Mouse (Mus musculus) ES-E14 (cell line): Measurements from ENCODE around the gene Oas1c.
A peak's percentile ranks its signal among the peaks of the same experiment; 100 is the strongest.

Experiments
- CHD2 ChIP-seq: IDR thresholded peaks from 2 replicates; pipeline ENCODE4 v1.6.1; 2014; ENCODE audit warnings: mild to moderate bottlenecking, low read depth, low read length, inconsistent platforms
- MAFK ChIP-seq: IDR thresholded peaks from 2 replicates; pipeline ENCODE4 v1.6.1; 2014; ENCODE audit warnings: mild to moderate bottlenecking, low read depth, low read length, inconsistent platforms; ENCODE audit not compliant: insufficient read depth
- ZC3H11A ChIP-seq: IDR thresholded peaks from 2 replicates; pipeline ENCODE4 v1.6.1; 2012; ENCODE audit warnings: low read depth, mild to moderate bottlenecking, inconsistent platforms, low read length, borderline replicate concordance
- ZNF384 ChIP-seq: IDR thresholded peaks from 2 replicates; pipeline ENCODE4 v1.6.1; 2012; ENCODE audit warnings: low read depth, low read length, inconsistent platforms

DNA sequence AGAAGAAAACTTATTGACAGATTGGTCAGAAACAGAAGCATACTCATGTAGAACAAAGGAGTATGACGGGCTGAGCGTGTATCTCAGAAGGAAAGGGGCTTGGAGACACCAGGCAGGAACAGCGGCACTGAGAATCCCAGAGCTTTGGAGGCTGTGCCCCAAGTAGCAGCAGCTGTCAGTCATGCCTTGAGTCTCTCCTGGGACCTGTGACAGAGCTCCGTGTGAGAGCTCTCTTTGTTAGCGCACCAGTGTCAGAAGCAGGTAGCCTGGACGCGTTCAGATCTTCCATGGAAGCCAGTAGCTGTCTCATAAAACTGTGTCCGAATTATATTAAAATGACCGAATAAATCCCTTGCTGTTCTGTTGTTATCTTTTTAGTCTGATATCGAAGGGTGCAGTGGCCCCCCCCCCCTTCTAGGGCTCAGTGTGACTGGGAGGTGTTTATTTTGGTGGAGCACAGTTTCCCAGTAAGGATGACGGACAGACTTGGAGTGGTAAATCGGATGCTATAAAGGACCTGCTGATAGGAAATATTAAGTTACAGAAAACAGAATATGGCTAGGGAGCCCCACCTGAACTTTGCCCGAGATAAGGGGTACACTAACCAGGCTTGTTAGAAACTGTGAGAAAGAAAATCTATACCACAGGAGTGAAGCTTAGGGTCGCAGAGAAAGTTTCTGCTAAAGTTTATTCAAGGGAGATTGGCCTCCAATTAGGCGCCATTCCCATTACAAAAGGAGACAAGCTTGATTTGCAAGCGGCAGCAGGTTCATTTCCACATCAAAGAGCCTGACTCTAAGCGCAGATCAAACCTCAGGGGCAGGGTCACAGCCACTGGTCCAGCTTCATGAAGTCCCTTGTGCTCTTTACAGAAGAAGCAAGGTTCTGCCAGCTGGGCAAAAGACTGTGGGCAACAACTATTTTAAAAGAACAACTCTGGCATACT is 21.3 kb upstream of the Oas1c start:
- peak; percentile 69 for TF ChIP-seq MAFK
- no peak for TF ChIP-seq ZNF384
- TF ChIP-seq ZC3H11A, result no peak
- TF ChIP-seq CHD2, result no peak
